Mouse (Mus musculus): ENCODE results near the gene Tas2r143.

Gene Tas2r143

DNA sequence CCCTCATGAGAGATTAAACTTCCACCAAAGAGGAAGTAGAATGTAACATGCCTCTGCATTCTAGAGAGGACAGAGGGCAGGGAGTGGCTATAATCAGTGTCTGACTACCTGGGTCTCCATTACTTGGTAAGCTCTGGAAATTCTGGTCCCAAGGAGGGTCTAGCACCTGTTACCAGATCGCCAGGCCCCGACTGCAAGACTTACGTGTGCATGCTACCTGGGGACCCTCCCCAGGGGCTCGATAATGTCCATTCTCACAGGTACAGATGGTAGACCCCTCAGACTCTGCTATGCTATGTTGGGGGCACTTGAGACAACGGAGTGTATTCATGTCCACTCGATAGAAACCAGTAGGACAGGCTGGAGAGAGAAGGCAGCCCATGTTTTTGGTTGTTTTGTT lies 34.8 kb upstream of the Tas2r143 start:
- DNase-seq (ENCODE audit: low spot score in 2 of 2) = no peak

DNA sequence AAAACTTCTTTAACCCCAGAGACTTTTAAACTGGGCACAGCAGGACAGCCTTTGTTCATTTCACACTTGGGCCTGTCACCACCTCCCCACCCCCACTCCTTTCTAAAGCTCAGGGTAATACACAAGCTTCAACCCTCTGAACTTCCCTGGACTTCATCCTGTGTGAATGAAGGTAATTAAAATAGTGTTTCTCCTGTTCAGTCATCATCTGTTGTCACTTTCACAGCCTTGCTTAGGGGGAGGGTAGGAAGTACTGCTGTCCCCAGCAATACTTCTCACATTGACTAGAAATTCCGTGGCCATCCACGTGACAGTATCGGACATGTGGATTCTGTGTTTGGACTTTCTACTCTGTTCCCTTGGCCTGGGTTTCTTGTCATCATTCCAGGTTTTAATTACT lies 30.2 kb upstream of the Tas2r143 start:
- no peak for DNase-seq (ENCODE audit: low spot score in 2 of 2)

GRCm38 (mm10) chr6:42370630-42371363 lies 29.2 kb upstream of the Tas2r143 start:
- DNase-seq (ENCODE audit: low spot score in 2 of 2) = no peak

- no peak for DNase-seq (ENCODE audit: low spot score in 2 of 2)
Measured at GRCm38 (mm10) chr6:42372001-42372400, 28.0 kb upstream of the Tas2r143 start.

GRCm38 (mm10) chr6:42372421-42372815 lies 27.6 kb upstream of the Tas2r143 start:
- DNase-seq (ENCODE audit: low spot score in 2 of 2) = no peak

DNA sequence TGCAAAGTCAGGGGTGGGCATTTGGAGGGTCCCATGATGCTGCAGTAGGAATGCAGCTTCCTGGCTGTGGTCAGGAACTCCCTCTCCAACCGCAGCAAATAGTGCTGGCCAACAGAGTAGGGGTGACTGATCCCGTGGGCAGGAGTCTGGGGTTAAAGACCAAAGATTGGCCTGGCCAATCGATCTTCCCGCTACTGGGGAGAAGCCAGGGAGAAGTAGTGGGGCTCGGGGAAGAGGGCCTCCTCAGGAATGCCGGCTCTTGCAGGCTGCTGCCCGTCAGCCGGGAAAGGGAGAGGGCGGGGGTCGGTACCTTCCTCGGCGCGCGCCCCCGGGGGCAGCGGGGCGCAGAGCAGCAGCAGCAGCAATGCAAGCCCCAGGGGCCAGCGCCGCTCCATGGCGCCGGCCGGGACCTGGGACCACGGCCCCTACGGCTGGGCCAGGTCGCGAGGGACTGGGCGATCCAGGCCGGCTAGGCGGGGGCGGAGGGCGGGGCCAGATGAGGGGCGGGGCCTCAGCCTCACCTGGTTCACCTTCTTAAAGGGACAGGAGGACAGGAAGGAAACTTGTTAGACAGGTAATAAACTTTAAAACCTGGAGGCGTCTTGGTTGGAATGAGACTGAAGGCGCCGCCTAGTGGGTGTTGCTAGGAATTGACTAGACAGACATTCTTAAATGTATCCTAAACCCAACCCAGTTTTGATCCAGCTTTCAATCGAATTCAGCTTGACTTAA lies 27.1 kb upstream of the Tas2r143 start, which contains the start of gene Epha1:
Gene Epha1 (minus strand): TSS at position 453 of the 732 bp plus-strand sequence.
- DNase-seq (ENCODE audit: low spot score in 2 of 2) = no peak

DNA sequence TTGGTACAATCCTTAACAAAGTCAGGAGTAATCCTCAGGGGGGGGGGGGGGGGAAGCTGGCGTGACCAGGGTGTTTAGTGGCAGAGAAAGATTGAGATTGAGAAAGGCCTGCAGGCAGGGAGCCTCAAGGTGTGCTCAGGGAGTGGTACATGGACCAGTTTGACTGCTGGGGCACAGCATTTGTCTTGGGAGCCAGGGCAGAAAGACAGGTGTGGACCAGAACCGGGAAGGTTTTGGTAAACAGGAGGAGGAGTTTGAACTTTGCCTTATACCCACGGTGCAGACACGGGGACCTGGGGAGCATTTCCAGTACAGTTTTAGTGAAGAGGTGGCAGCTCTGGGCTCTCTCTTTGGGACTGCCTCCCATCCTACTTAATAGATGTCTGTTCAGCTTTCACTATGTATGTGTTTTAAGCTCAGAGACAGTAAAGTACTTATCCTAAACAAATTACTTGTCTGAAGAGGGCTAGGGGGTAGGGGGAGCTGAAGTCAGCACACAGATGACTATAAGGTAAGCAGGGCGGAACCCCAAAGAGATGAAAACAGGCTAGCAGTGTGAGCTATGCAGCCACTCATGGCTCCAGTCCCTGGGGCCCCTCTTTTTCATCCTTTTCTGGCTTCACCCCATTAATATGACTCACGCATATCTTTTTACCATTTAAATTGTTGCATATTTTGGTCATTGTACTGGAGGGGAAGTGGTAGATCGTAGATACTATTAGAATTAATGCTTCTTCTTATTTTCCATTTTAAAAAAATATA lies 26.2 kb upstream of the Tas2r143 start:
- DNase-seq (ENCODE audit: low spot score in 2 of 2) = no peak

DNA sequence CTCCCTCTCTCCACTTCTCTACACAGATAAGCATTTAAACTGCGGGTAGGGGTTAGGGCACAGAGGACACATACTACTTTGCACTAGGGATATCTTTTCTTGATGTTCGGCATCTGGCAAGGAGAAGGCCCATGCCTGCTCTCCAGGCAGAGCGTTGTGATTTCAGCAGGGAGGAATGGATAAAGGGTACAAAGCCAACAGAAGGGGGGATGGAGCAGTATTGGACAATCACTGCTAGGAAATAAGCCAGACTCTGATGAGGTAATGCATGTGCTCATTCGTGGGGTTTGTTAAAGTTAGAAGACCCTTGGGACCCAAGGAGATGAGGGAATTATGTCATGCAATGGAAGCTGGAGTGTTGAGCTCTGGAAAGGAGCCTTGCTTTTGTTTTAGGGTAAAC lies 25.3 kb upstream of the Tas2r143 start:
- no peak for DNase-seq (ENCODE audit: low spot score in 2 of 2)

DNA sequence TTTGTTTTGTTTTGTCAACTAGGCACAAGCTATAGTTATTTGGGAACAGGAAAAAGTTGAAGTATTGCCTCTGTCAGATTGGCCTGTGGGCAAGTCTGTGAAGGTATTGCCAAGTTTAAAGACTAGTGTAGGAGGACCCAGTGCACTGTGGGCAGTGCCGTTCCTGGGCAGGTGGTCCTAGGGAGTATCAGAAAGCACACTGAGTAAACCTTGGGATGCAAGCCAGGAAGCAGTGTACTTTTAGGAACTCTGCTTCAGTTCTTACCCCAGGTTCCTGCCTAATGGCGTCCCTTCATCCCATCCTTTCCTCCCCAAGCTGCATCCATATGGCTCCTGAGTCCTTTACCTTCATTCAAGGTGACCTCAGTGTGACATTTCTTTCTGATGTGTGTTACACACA lies 24.9 kb upstream of the Tas2r143 start:
- DNase-seq (ENCODE audit: low spot score in 2 of 2) = no peak

DNA sequence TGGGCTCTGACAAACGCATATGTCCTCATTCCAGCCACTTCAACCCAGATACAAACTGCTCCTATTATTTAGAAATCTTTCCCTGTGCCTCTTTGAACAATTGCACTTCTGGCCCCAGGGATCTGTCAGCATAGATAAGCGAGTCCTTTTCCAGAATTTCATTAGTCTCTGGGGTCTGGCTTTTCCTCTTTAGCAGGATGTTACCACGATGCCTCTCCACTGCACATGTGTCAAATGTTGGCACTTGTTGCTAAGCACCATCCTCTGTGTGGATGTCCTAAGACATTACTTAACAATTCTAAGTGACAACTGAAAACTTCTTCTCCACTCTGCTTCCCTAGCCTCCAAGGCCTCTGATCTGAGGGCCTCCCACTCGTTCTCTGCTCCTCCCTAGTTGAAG lies 24.0 kb upstream of the Tas2r143 start:
- DNase-seq (ENCODE audit: low spot score in 2 of 2) = no peak

GRCm38 (mm10) chr6:42376504-42377019 lies 23.5 kb upstream of the Tas2r143 start:
- no peak for DNase-seq (ENCODE audit: low spot score in 2 of 2)

- no peak for DNase-seq (ENCODE audit: low spot score in 2 of 2)
Measured at GRCm38 (mm10) chr6:42377280-42377679, 22.8 kb upstream of the Tas2r143 start.

GRCm38 (mm10) chr6:42379551-42379950 lies 20.5 kb upstream of the Tas2r143 start:
- DNase-seq (ENCODE audit: low spot score in 2 of 2) = no peak

DNA sequence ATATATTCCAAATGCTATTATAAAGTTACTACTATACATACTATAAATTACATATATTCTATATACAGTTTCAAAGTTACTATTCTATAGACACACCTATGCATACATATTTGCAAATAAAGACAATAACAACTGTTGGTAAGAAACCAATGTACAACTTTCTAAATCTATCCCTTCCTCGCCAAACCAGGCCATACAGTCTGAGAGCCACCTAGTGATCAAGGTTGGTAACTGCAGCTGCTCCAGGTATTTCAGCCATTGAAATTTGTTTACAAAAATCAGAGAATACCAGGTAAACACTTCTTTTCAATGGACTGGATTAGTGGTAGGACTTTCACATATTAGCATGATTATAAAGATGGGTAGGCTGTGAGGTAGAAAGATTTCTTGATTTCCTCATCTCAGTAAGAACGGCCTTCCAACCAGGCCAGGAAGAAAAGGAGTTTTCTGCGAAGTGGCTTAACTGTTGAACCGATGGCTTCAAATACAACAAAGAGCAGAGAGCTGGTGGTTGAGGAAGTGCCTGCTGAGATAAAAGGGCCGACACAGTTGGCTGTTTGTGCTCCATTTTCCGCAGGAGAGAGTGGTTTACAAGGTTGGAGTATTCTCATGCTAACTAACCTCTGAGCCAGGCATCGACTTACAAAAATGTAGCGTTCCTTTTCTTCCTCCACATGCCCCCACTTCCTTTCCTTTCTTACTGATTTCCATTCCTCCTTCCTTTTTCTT lies 19.5 kb upstream of the Tas2r143 start:
- no peak for DNase-seq (ENCODE audit: low spot score in 2 of 2)

GRCm38 (mm10) chr6:42381221-42381620 lies 18.8 kb upstream of the Tas2r143 start:
- no peak for DNase-seq (ENCODE audit: low spot score in 2 of 2)

DNA sequence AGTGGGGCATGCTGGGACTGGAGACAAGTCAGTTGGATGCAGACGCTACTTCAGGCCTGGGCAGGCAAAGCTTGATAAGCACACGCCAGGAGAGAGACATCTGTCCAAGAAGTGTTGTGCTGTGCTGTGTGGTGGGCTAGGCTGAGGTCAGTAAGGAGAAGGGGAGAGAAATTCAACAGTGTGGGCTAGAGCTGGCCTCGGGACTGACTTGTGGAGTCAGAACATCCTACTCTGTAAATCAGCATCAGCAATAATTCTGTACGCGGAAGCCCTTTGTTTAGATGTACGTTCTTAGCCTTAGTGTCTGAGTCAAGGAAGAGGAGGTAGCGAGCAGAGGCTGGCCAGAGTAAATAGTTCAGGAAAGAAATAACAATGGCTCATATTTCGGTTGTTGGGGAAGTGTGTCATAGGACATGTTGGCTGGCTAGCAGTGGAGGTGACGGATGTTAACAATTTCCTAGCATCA lies 18.1 kb upstream of the Tas2r143 start:
- DNase-seq (ENCODE audit: low spot score in 2 of 2) = no peak

GRCm38 (mm10) chr6:42383360-42383759 lies 16.7 kb upstream of the Tas2r143 start:
- DNase-seq (ENCODE audit: low spot score in 2 of 2) = no peak

GRCm38 (mm10) chr6:42385635-42386034 lies 14.4 kb upstream of the Tas2r143 start:
- no peak for DNase-seq (ENCODE audit: low spot score in 2 of 2)

DNA sequence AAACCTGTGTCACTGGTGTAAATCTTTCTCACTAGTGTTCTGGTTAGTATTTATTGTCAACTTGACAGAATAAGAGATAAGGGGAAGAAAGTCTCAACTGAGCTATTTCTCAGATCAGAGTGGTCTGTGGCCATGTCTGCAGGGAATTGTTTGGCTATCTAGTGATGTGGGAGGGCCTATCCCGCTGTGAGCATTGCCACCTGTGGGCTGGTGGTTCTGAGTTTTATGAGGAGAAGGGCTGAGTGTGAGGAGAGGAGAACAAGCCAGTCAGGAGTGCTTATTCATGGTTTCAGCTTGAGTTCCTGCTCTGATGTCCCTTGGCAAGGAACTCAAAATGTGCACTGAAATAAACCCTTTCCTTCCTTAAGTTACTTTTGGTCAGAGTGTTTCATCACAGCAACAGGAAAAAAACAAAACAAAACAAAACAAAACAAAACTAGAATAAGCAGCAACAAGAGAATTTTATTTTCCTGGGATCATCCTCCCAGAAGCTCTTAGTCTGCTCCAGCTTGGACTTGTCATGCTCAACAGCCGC lies 8.2 kb upstream of the Tas2r143 start:
- no peak for DNase-seq (ENCODE audit: low spot score in 2 of 2)

- DNase-seq (ENCODE audit: low spot score in 2 of 2) = no peak
Measured at GRCm38 (mm10) chr6:42395960-42396809, 3.9 kb upstream of the Tas2r143 start.

Measured in frontal cortex, postnatal 25 days (tissue).